Mouse (Mus musculus): Measurements from ENCODE around the gene Tmeff2.
A peak's percentile ranks its signal among the peaks of the same experiment; 100 is the strongest.
"Not testable (repeated sequence)": the region's sequence is repeated elsewhere in the genome, so short reads cannot be mapped to it uniquely, and the experiment has no call there.

Gene Tmeff2

DNA sequence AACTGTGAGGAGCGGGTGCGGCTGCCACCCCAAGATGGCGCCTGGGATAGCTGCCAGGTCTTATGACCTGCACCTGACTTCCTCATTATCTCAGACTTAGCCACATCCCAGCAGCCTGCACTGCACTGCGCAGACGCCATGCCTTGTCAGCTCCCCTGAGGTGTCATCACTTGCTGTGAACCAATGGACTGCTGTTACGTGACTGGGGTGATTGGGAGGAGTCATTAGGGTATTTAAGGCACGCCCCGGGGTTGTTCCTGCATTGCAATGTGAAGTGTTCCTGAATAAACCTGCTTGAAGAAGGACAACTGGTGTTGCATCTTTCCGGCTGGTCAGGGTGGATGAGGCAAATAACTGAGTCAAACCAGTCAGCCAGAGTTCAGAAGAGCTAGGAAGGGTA is at the start of gene Tmeff2:
TSS of gene Tmeff2 (plus strand) at position 262 of the 400 bp plus-strand sequence.
- not testable (repeated sequence) for DNase-seq (ENCODE audit: low spot score in 2 of 2)

GRCm38 (mm10) chr1:50861515-50861914 is 38.9 kb upstream of the Tmeff2 start:
- DNase-seq (ENCODE audit: low spot score in 2 of 2): peak in 1 of 2 experiments; percentile 3

DNA sequence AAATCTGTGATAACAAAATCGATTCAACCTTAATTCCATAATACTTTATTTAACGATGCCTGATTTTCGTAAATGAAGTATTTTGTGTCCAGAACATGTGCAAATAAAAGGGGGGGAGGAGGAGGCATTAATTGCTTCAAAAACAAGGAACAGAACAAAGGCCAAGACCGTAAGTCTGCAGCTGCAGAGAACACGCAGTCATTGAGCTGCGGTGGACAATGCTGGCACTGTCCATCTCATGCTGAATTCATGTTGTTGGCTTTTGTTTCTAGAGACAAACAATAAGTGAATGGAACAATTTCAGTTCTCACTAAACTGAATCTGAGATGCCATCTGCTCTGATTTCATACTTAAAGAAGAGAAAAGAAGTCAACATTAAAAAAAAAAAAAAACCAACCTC is 2.8 kb upstream of the Tmeff2 start:
- no peak for DNase-seq (ENCODE audit: low spot score in 2 of 2)

- peak in 1 of 2 experiments; percentile 62 for DNase-seq (ENCODE audit: low spot score in 2 of 2)
These were observed 24.4 kb downstream of the Tmeff2 start for GRCm38 (mm10) chr1:50924838-50925355.

DNA sequence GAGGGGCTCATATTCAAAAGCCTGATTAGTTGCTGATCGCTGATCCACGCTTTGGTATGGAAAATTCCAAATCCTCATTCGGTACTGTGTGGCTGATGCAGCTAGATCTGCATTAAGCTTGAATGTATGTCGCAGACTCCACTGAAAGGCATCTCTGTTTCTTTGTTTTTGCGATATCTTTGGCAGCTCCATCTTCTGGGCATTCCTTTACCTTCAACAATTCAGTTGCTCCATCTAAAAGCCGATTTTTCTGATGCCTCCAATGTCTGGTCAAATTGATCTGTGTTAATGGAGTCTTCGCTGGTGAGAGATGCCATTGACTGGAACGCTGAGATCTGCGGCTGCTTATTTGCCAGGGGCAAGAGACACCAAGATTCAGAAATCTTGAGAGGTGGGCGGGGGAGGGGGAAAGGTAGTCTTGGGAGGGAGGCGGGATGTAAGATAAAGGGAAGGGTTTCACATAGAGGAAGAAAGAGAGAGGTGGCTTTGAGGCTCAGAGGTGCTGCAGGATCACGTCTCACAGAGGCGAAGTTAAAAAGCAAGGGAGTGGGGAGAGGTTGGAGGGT is 25.0 kb downstream of the Tmeff2 start:
- DNase-seq (ENCODE audit: low spot score in 2 of 2): peak; percentile 54 to 68

- DNase-seq (ENCODE audit: low spot score in 2 of 2): peak in 1 of 2 experiments; percentile 55
These were observed 26.1 kb downstream of the Tmeff2 start for GRCm38 (mm10) chr1:50926374-50927060.

DNA sequence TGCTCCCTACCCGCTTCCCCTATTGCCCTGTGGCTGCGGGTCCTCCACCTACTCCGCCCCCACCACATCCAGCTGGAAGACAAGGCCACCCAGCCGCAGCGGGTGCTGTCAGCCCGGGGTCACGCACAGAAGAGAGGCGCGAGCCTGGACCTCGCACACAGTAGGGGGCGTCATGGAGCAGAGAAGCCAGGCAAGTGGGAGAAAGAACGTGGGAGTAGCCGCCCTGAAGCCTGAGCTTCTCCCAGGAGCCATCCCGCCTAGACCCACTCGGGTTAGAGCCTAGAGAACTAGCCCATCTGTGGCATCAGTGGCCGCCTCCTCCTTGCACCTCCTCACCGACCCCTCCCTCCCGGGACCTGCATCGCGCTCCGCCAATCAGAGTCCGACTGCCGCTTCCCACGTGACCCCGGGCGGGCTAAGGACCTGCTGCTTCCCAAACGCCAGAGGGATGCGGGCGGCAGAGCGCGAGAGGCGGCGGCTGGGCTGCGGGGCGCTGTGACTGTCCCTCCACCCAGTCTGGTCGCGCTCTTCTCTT is 26.7 kb downstream of the Tmeff2 start:
- DNase-seq (ENCODE audit: low spot score in 2 of 2): peak; percentile 96 to 98

DNA sequence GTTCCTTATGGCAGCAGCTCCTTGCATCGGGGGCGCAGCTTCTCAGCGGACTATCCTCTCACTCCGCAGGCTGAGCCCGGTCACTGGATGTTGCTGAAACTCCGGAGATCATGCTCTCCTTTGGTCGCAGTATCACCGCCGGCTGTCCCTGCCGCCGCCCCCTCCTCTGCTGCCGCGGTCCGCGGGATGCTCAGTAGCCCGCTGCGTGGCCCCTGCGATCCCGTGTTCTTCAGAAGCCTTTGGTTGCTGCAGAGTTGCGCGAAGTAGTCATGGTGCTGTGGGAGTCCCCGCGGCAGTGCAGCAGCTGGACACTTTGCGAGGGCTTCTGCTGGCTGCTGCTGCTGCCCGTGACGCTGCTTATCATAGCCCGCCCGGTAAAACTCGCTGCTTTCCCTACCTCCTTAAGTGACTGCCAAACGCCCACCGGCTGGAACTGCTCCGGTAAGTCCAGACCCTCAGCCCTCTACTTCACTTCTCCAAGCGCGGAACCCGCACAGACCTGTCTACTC is 27.3 kb downstream of the Tmeff2 start:
- DNase-seq (ENCODE audit: low spot score in 2 of 2): peak in 1 of 2 experiments; percentile 62

GRCm38 (mm10) chr1:50928776-50929175 is 28.3 kb downstream of the Tmeff2 start:
- DNase-seq (ENCODE audit: low spot score in 2 of 2): no peak

GRCm38 (mm10) chr1:50935076-50935475 is 34.6 kb downstream of the Tmeff2 start:
- no peak for DNase-seq (ENCODE audit: low spot score in 2 of 2)

GRCm38 (mm10) chr1:50935484-50935883 is 35.0 kb downstream of the Tmeff2 start:
- DNase-seq (ENCODE audit: low spot score in 2 of 2): no peak

DNA sequence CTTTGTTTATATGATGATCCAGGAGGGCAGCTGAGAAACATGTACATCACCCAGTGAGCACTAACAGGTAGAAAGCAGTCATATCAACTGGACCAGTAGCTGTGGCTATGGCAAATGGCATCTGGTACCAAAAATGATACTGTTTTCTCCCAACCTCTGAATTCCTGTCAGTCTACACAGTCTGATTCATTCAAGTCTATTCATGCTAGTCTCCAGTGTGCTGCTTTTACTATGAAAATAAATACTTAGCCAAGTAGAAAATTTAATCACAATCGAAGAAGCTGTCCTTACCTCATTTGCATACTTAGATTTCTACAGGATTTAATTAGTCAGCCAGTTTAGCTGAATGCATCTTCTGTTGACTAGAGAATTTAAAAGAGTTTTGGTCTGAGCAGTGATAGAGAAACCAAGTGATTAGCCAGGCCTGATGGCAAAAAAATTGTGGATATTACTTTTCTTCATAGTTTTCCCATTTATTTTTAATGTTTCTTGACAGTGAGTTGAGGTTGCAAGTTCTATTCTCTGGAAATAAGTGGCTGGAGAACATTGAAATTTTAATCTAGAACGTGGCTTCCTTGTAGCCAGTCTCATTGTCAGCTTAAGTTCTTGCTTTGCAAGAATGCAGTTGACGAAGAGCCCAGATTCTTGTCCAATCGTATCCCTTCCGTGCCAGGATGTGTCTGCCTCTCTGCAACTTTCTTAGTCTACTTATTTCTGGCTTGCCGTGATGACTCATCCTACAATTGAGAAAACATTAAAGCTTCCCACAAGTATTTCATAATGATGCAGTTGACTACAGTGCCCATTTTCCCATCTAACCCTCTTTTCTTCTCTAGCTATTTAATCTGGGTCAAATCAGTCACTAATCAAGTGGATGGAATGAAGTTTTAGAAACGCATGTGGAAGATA is 39.9 kb downstream of the Tmeff2 start:
- DNase-seq (ENCODE audit: low spot score in 2 of 2): peak in 1 of 2 experiments; percentile 49

- DNase-seq (ENCODE audit: low spot score in 2 of 2): no peak
These were observed 48.1 kb downstream of the Tmeff2 start for GRCm38 (mm10) chr1:50948575-50948974.

GRCm38 (mm10) chr1:50958844-50959243 is 58.4 kb downstream of the Tmeff2 start:
- DNase-seq (ENCODE audit: low spot score in 2 of 2): no peak

GRCm38 (mm10) chr1:50961954-50962648 is 61.7 kb downstream of the Tmeff2 start:
- peak in 1 of 2 experiments; percentile 84 for DNase-seq (ENCODE audit: low spot score in 2 of 2)

- no peak for DNase-seq (ENCODE audit: low spot score in 2 of 2)
These were observed 62.2 kb downstream of the Tmeff2 start for GRCm38 (mm10) chr1:50962649-50963000.

GRCm38 (mm10) chr1:50969685-50970084 is 69.2 kb downstream of the Tmeff2 start:
- DNase-seq (ENCODE audit: low spot score in 2 of 2): no peak

- DNase-seq (ENCODE audit: low spot score in 2 of 2): no peak
These were observed 70.4 kb downstream of the Tmeff2 start for GRCm38 (mm10) chr1:50970853-50971252.

- no peak for DNase-seq (ENCODE audit: low spot score in 2 of 2)
These were observed 72.3 kb downstream of the Tmeff2 start for GRCm38 (mm10) chr1:50972509-50973436.
